Mouse (Mus musculus) limb, embryonic 15.5 days (tissue): ENCODE data around the gene Fkbpl. TPM values are rescaled to one million over a fixed set of nuclear protein-coding genes. Genes with fewer than 3 reads are reported as not detected.

Source experiments
- ATAC-seq: fragments of 200-750 bp; cut with Nextera tagmentation; 2 replicates; pipeline ENCODE4 v1.8.0; 2017; ENCODE audit warnings: low read depth, moderate TSS enrichment; ENCODE audit not compliant: insufficient number of reproducible peaks, low FRiP score, low TSS enrichment
- H3K27ac ChIP-seq: fragments of 300-500 bp; sonication (generic); 2 replicates; pipeline ENCODE4 v1.5.1; 2015; ENCODE audit warnings: moderate library complexity, mild to moderate bottlenecking, inconsistent platforms
- H3K27me3 ChIP-seq: fragments of 300-500 bp; sonication (generic); 2 replicates; pipeline ENCODE4 v1.6.1; 2015; ENCODE audit warnings: inconsistent platforms
- H3K36me3 ChIP-seq: fragments of 300-500 bp; sonication (generic); 2 replicates; pipeline ENCODE4 v1.6.1; 2015; ENCODE audit warnings: inconsistent platforms
- H3K4me1 ChIP-seq: fragments of 300-500 bp; sonication (generic); 2 replicates; pipeline ENCODE4 v1.6.1; 2015; ENCODE audit warnings: inconsistent platforms
- H3K4me2 ChIP-seq: fragments of 300-500 bp; sonication (generic); 2 replicates; pipeline ENCODE4 v1.6.1; 2015; ENCODE audit warnings: mild to moderate bottlenecking, inconsistent platforms
- H3K4me3 ChIP-seq: fragments of 300-500 bp; sonication (generic); 2 replicates; pipeline ENCODE4 v1.5.1; 2015; ENCODE audit warnings: mild to moderate bottlenecking, inconsistent platforms
- H3K9ac ChIP-seq: fragments of 300-500 bp; sonication (generic); 2 replicates; pipeline ENCODE4 v1.6.1; 2015; ENCODE audit warnings: inconsistent platforms
- H3K9me3 ChIP-seq: fragments of 300-500 bp; sonication (generic); 2 replicates; pipeline ENCODE4 v1.6.1; 2016; ENCODE audit warnings: inconsistent platforms
- whole genome bisulfite sequencing: fragments of 180-500 bp; shearing (Covaris S2); methylation state at CpG from one replicate; pipeline ENCODE4 v1.1.7; 2015; 5-methylcytosine and 5-hydroxymethylcytosine counted together
- polyA plus RNA-seq: library from polyadenylated mRNA; unstranded; fragments of >200 nt; fragmentation: Nextera tagmentation; extraction: Ambion mirVana; gene quantifications from 2 replicates; pipeline ENCODE4 v1.2.1, GENCODE M21; 2015

Gene Fkbpl
- polyA plus RNA-seq, 1 experiment from 2014 or later = 15.5 TPM

GRCm38 (mm10) chr17:34674524-34675204 lies 30.1 kb downstream of the Fkbpl start:
- WGBS = 57% methylated on average over 11 of the region's 11 CpGs
- H3K27me3 ChIP-seq = peaks cover 92% of the 10 kb centered on the region
- H3K4me3 ChIP-seq = no peak overlapping the region
- no peak for ATAC-seq
- H3K9ac ChIP-seq = no peak overlapping the region
- no peaks in the 10 kb centered on the region for H3K9me3 ChIP-seq
- no peak overlapping the region for H3K27ac ChIP-seq
- H3K4me1 ChIP-seq = peaks cover 15% of the 10 kb centered on the region
- no peaks in the 10 kb centered on the region for H3K36me3 ChIP-seq
- no peak overlapping the region for H3K4me2 ChIP-seq

GRCm38 (mm10) chr17:34675205-34676092 lies 30.9 kb downstream of the Fkbpl start:
- Histone ChIP-seq H3K9me3 (no peaks in the 10 kb centered on the region), H3K27me3 (peaks cover 92% of the 10 kb centered on the region), H3K4me2 (no peak overlapping the region), H3K36me3 (no peaks in the 10 kb centered on the region), H3K27ac (no peak overlapping the region), H3K4me3 (no peak overlapping the region), H3K9ac (no peak overlapping the region), H3K4me1 (peaks cover 15% of the 10 kb centered on the region)
- no peak for ATAC-seq
- WGBS = 66% methylated on average over 13 of the region's 13 CpGs

- no peaks in the 10 kb centered on the region for H3K36me3 ChIP-seq
- no peak overlapping the region for H3K4me2 ChIP-seq
- no peaks in the 10 kb centered on the region for H3K9me3 ChIP-seq
- no peak overlapping the region for H3K4me3 ChIP-seq
- WGBS = 61% methylated on average over 6 of the region's 6 CpGs
- peaks cover 89% of the 10 kb centered on the region for H3K27me3 ChIP-seq
- no peak overlapping the region for H3K9ac ChIP-seq
- H3K4me1 ChIP-seq = peaks cover 15% of the 10 kb centered on the region
- no peak overlapping the region for H3K27ac ChIP-seq
- no peak for ATAC-seq
Observed at GRCm38 (mm10) chr17:34676093-34676460, 31.5 kb downstream of the Fkbpl start.

- no peak overlapping the region for H3K27ac ChIP-seq
- H3K36me3 ChIP-seq = no peaks in the 10 kb centered on the region
- peaks cover 89% of the 10 kb centered on the region for H3K27me3 ChIP-seq
- no peak for ATAC-seq
- H3K4me1 ChIP-seq = peaks cover 14% of the 10 kb centered on the region
- H3K9me3 ChIP-seq = no peaks in the 10 kb centered on the region
- no peak overlapping the region for H3K4me2 ChIP-seq
- H3K4me3 ChIP-seq = no peak overlapping the region
- 56% methylated on average over 12 of the region's 12 CpGs for WGBS
- no peak overlapping the region for H3K9ac ChIP-seq
Observed at GRCm38 (mm10) chr17:34676671-34677070, 32.1 kb downstream of the Fkbpl start.

GRCm38 (mm10) chr17:34680191-34680590 lies 35.6 kb downstream of the Fkbpl start:
- WGBS = 72% methylated on average over 24 of the region's 26 CpGs
- no peak overlapping the region for H3K9ac ChIP-seq

GRCm38 (mm10) chr17:34680621-34681020 lies 36.1 kb downstream of the Fkbpl start:
- 82% methylated on average over 4 of the region's 4 CpGs for WGBS
- peaks cover 53% of the 10 kb centered on the region for H3K27me3 ChIP-seq
- H3K36me3 ChIP-seq = no peaks in the 10 kb centered on the region
- no peak overlapping the region for H3K4me3 ChIP-seq
- H3K9ac ChIP-seq = no peak overlapping the region
- no peak for ATAC-seq
- H3K9me3 ChIP-seq = no peaks in the 10 kb centered on the region
- no peak overlapping the region for H3K27ac ChIP-seq
- no peak overlapping the region for H3K4me2 ChIP-seq
- H3K4me1 ChIP-seq = peaks cover 31% of the 10 kb centered on the region

More at GRCm38 (mm10) chr17:34680191-34680590, 35.6 kb downstream of the Fkbpl start:
- Histone ChIP-seq H3K36me3 (no peaks in the 10 kb centered on the region), H3K27ac (no peak overlapping the region), H3K4me1 (peaks cover 27% of the 10 kb centered on the region), H3K4me3 (no peak overlapping the region), H3K27me3 (peaks cover 57% of the 10 kb centered on the region), H3K9me3 (no peaks in the 10 kb centered on the region), H3K4me2 (no peak overlapping the region)
- ATAC-seq = no peak

GRCm38 (mm10) chr17:34681132-34681571 lies 36.6 kb downstream of the Fkbpl start:
- 62% methylated on average over 17 of the region's 17 CpGs for WGBS
- Histone ChIP-seq H3K4me2 (peak overlapping the region; percentile 14; the same call in 1 of the 2 replicates), H3K4me3 (no peak overlapping the region), H3K9ac (no peak overlapping the region), H3K27me3 (peaks cover 47% of the 10 kb centered on the region), H3K36me3 (no peaks in the 10 kb centered on the region), H3K4me1 (peaks cover 36% of the 10 kb centered on the region), H3K9me3 (no peaks in the 10 kb centered on the region), H3K27ac (no peak overlapping the region)
- no peak for ATAC-seq

GRCm38 (mm10) chr17:34681881-34682536 lies 37.4 kb downstream of the Fkbpl start:
- H3K36me3 ChIP-seq = no peaks in the 10 kb centered on the region
- H3K27ac ChIP-seq = no peak overlapping the region
- H3K9me3 ChIP-seq = no peaks in the 10 kb centered on the region
- no peak for ATAC-seq
- peaks cover 40% of the 10 kb centered on the region for H3K27me3 ChIP-seq
- 75% methylated on average over 11 of the region's 11 CpGs for WGBS
- H3K4me3 ChIP-seq = no peak overlapping the region
- peaks cover 39% of the 10 kb centered on the region for H3K4me1 ChIP-seq
- H3K9ac ChIP-seq = no peak overlapping the region
- no peak overlapping the region for H3K4me2 ChIP-seq

GRCm38 (mm10) chr17:34683179-34683578 lies 38.6 kb downstream of the Fkbpl start:
- no peak overlapping the region for H3K4me2 ChIP-seq
- 78% methylated on average over 8 of the region's 8 CpGs for WGBS
- no peak for ATAC-seq

GRCm38 (mm10) chr17:34683686-34684220 lies 39.2 kb downstream of the Fkbpl start:
- Histone ChIP-seq H3K4me2 (no peak overlapping the region), H3K4me1 (peaks cover 39% of the 10 kb centered on the region), H3K9ac (no peak overlapping the region), H3K4me3 (no peak overlapping the region), H3K27ac (peak overlapping the region; percentile 79), H3K27me3 (peaks cover 28% of the 10 kb centered on the region), H3K36me3 (no peaks in the 10 kb centered on the region), H3K9me3 (no peaks in the 10 kb centered on the region)
- no peak for ATAC-seq
- WGBS = 61% methylated on average over 10 of the region's 10 CpGs

More at GRCm38 (mm10) chr17:34683179-34683578, 38.6 kb downstream of the Fkbpl start:
- H3K27ac ChIP-seq = no peak overlapping the region
- H3K4me1 ChIP-seq = peaks cover 39% of the 10 kb centered on the region
- H3K36me3 ChIP-seq = no peaks in the 10 kb centered on the region
- H3K9ac ChIP-seq = no peak overlapping the region
- H3K4me3 ChIP-seq = no peak overlapping the region
- H3K27me3 ChIP-seq = peaks cover 33% of the 10 kb centered on the region
- H3K9me3 ChIP-seq = no peaks in the 10 kb centered on the region

GRCm38 (mm10) chr17:34684253-34684893 lies 39.8 kb downstream of the Fkbpl start:
- Histone ChIP-seq H3K27ac (peak overlapping the region; percentile 79), H3K4me1 (peaks cover 39% of the 10 kb centered on the region), H3K36me3 (no peaks in the 10 kb centered on the region), H3K4me3 (no peak overlapping the region), H3K9ac (no peak overlapping the region), H3K4me2 (no peak overlapping the region), H3K9me3 (no peaks in the 10 kb centered on the region), H3K27me3 (peaks cover 21% of the 10 kb centered on the region)
- 46% methylated on average over 9 of the region's 9 CpGs for WGBS
- peak; percentile 46; the same call in 1 of the 2 replicates for ATAC-seq
